Mouse (Mus musculus): ENCODE measurements around the gene Tmem207.

Gene Tmem207

DNA sequence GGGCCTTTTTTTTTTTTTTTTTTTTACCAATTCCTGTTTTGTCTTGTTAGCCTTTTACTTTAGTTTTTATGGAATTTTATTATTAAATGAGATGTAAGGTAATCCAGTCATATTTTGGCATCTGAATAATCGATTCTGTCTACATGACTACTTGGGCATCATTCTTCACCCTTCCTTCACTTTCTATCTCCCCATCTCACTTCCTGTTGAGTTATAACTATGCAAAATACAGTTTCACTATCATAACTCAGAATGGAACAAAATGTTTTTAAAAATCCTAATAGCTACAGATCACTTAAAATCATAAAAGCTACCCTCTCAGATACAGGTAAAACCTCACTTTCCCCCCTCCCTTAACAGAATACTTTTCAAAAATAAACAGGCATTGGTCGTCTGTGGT lies 70.4 kb downstream of the Tmem207 start:
- no peak for DNase-seq (ENCODE audit: low spot score)

DNA sequence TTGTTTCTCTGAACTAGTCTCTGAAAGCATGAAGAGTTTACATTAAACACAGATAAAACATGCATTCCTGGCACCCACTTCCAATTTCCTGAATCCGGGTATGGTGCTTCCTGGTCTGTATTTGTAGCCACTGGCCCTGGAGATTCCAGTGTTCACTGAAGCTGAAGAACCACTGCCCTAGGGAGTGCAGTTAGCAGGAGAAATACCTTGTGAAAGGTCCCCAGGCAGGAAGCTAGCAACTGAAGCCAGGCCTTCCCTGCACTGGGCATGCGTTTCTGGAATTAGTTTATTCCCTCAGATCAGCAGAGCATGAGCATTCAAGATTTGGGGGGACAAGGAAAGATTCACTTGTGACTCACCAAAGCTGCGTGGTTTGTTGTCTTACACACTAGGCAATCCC lies 72.4 kb downstream of the Tmem207 start:
- no peak for DNase-seq (ENCODE audit: low spot score)
